Mouse (Mus musculus): ENCODE measurements around the gene Gm4969.

Gene Gm4969

GRCm38 (mm10) chr7:19052345-19053135 lies 65.6 kb downstream of the Gm4969 start:
- CTCF ChIA-PET = interaction anchor here in 3 of 4 experiments (0.7 to 2.2 kb wide), 6 partner anchors 14 to 40 kb away, joined by 3 to 33 read pairs (median 4); no protein-coding TSS in a partner anchor
- POLR2A ChIA-PET = interaction anchor here in 3 of 4 experiments (1.0 to 3.6 kb wide), 12 partner anchors 9 to 176 kb away, joined by 3 to 23 read pairs (median 4); partner anchors contain the start of gene Six5 (in 2 of the 3)

- CTCF ChIA-PET = interaction anchor here in 1 of 4 experiments (1.1 kb wide), 1 partner anchor 18 kb away, joined by 3 read pairs; no protein-coding TSS in a partner anchor
- POLR2A ChIA-PET = interaction anchor here in 3 of 4 experiments (0.6 to 3.6 kb wide), 3 partner anchors 14 to 378 kb away, joined by 3 to 12 read pairs (median 6); no protein-coding TSS in a partner anchor
These were observed 67.0 kb downstream of the Gm4969 start for GRCm38 (mm10) chr7:19051161-19051560.

GRCm38 (mm10) chr7:19050172-19050571 lies 68.0 kb downstream of the Gm4969 start:
- POLR2A ChIA-PET = interaction anchor here in 1 of 4 experiments (0.9 kb wide), 1 partner anchor 39 kb away, joined by 3 read pairs; no protein-coding TSS in a partner anchor
- CTCF ChIA-PET = interaction anchor here in 3 of 4 experiments (0.6 to 1.1 kb wide), 3 partner anchors 19 to 103 kb away, joined by 3 read pairs; no protein-coding TSS in a partner anchor

DNA sequence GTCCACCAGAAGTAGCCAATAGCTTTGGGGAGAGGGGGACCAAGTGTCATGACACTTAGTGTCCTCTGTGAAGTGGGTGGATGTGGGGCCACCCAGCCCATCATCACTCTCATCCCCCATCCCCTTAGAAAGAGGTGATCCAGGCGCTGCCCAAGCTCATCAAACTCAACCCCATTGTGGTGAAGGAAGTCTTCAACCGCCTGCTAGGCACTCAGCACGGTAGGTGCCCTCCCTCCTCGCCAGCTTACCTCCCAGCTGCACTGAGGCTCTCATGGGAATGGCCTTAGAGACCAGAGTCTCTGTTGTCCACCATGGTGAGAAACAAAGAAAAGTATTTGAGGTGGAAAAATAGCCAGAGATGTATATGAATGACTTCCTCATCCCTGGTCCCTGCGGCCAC lies 68.9 kb downstream of the Gm4969 start:
- POLR2A ChIA-PET = interaction anchor here in 3 of 4 experiments (0.6 to 1.4 kb wide), 4 partner anchors 9 to 653 kb away, joined by 3 to 4 read pairs (median 3); no protein-coding TSS in a partner anchor
- CTCF ChIA-PET = interaction anchor here in 1 of 4 experiments (1.0 kb wide), 1 partner anchor 69 kb away, joined by 3 read pairs; the partner anchor contains the start of gene Gm4969

All from embryonic stem cell, embryonic (primary cell).